Mouse (Mus musculus): Measurements from ENCODE around the gene Eml6.
A peak's percentile ranks its signal among the peaks of the same experiment; 100 is the strongest.
"Not testable (repeated sequence)": the region's sequence is repeated elsewhere in the genome, so short reads cannot be mapped to it uniquely, and the experiment has no call there.

Eml6 gene

DNA sequence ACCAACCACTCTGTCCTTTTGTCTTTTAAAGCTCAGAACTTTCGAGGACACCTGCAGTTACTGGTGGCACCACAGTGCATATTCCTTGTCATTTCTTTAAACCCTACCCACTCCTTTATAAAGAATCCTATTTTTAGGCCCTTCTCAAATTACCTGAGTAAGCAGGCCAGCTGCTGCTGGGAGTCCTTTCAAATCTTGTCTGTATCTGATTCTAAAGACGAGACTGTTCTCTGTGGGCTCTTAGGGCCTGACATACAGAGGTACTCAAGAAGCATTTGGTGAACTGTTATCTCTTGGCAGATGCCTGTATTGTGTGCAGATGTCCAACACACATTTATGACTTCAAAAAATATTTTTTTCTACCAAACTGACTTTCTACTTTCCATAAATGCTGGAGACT, 231.4 kb downstream of the Eml6 start:
- DNase-seq (ENCODE audit: extremely low read depth, low read depth, low spot score): no peak

DNA sequence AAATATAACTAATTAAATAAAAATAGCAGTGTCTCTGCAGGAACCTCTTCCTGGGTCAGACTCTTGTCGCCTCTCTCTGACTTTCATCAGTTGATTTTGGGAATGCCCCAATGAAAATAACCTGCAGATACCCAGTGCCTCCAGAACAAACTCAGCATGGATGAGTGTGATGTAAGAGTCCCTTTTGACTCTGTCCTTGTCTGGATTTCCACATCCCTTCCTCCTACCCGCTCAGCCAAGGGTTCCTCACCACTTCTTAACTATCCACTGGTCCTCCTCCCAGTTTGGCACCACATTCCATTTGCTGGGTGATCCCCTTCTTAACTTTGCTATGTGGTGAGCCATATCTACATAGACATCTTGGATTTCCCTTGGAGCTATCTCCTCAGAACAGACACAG, 235.0 kb downstream of the Eml6 start:
- peak; percentile 68 for DNase-seq (ENCODE audit: extremely low read depth, low read depth, low spot score)

DNA sequence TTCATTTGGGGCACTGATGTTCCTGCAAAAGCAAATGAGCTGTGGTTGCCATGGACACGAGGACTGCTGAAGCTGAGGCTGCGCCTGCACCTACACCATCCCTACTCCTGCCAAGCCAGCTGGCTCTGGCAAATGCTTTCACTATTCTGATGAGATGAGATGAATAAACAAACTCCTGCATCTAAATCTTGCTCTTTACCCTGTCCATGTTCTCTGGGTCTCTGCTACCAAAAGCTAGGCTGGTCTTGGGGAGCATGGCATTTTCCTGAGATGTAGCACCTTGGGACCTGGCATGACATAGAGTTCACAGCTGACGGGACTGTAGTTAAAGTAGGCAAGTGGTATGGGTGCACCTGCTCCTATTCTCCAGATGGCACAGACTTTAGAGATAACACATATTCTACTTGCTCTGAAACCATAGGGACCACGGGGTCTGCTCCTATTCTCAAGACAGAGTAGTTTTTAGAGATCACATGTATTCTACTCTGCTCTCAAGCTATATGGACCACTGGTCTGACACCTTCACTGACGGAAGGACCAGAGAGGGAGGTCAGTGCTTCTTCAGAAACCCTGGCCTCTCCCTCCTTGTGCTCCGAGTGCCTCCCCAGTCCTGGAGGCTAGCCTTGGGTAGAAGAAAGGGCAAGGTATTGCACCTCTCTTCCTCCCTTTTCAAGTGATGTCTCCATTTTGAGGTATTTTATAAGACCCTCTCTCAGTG, 236.8 kb downstream of the Eml6 start:
- no peak for DNase-seq (ENCODE audit: extremely low read depth, low read depth, low spot score)

DNA sequence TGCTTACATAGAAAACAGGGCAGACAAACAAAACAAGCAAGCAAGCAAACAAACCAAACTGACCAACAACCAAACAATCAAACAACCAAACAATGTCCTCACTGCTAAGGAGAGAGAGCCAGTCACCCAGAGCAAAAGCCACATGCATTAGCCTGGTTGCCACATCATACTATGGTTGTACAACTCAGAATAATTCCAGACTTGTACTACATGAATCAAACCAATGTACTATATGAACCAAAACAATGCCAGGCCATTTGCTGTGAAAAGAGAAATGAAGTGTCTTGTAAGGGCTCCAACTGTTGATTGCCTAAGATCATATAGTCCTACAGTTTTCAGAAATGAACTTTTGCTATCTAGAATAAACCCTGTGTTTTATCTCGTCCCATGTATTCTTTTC, 237.3 kb downstream of the Eml6 start:
- no peak for DNase-seq (ENCODE audit: extremely low read depth, low read depth, low spot score)

DNA sequence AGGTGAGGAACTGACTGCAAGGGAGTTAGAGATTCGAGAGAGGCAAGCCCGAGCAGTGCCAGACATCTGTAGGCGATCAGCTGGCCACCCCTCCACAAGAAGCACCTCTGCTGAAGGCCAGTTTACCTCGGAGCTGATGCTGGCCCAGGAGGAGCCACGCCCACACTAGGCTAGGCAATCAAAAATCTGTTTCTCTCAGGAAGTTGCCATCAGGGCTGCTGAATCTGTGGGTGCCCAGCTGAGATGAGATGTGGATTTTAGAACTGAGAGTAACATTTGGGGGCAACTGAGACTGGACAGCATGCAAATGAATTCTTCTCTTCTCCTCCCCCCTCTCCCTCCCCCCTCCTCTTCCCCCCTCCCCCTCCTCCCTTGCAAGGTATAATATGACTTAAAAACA, 238.4 kb downstream of the Eml6 start:
- DNase-seq (ENCODE audit: extremely low read depth, low read depth, low spot score): no peak

DNA sequence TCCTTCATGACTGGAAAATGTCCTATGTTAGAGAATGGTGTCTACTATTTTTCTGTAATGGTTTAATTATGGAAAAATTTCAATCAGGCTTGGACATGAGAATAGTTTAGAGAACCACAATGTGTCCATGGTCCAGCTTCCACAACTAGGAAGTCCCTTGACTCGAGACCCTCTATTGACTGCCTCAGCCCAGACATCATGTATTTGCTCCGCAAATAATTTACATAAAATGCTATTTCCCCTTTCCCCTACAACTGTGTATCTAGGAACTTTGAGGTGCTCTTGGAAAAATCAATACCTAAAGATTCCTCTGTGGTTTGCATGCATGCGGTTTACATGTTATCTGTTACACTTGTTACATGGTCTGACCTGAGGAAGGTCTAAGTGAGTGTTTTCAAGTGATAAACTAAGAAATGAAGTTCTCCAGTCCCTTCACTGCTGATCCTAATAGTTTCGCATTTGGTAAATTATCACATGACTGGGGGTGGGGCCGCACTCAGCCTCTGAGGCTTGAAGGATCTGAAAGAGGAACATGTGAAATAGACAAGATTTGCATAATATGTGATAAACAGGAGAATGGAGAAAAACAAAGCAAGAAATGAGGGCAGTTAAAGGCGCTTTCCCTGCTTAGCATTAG, 239.1 kb downstream of the Eml6 start:
- no peak for DNase-seq (ENCODE audit: extremely low read depth, low read depth, low spot score)

DNA sequence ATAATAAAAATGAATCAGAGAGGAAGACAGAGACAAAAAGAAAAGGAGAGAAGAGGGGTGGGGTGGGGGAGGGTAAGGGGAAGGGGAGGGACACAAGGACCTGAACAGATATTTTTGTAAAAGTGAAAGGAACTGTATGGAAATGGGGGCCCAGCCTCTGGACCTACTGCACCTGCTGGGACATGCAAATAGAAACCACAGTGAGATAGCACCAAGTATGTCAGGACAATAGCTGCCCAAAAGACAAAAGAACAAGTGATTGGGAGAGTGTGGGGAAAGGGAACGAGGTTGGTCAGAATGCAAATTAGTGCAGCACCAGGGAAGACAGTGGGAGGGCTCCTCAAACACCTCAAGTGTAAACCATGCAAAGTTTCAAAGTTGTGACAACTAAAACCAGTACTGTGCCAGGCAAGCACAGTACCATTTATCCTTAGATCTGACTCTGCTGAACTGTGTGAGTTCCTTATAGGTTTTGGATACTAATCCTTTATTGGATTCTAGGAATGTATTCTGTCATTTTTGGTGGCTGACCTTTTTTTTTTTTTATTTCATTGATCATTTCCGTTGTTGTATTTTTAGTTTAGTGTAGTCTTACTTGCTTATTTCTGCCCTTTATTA, 246.3 kb downstream of the Eml6 start:
- DNase-seq (ENCODE audit: extremely low read depth, low read depth, low spot score): no peak

DNA sequence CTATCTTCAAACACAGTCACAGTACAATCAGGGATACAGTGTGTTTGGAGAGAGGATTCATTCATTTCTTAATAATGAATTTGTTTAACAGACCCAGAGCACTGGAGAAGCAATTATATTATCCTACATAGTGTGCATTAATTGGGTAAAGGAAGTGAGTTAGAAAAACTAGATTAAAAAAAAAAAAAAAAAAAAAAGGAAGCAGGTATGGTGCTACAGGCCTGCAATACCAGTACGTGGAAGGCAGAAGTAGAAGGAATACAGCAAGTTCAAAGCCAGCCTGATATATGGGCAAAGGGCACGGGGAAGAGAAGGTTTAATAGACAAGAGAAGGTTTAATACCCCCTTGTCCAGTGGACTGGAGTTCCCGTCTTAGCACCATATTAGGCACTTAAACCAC, 246.9 kb downstream of the Eml6 start:
- DNase-seq (ENCODE audit: extremely low read depth, low read depth, low spot score): no peak

DNA sequence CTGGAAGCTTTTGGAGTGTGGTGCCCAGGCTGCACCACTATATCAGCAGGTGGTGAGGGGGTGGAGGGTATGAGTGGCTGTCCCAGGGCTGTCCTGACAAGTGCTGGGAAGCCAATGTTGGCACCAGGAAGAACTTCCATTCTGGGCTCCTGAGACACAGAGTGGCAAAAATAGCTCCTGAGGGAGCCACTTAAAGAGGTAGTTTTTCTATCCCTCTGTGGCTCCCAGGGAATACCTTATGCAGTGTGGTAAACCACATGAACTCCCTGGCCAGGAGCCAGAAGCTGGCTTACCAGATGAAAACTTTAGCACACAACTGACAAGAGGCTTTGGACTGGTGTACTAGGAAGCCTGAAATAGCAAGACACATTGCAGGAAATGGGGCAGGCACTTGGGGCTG, 247.9 kb downstream of the Eml6 start:
- peak; percentile 16 for DNase-seq (ENCODE audit: extremely low read depth, low read depth, low spot score)

DNA sequence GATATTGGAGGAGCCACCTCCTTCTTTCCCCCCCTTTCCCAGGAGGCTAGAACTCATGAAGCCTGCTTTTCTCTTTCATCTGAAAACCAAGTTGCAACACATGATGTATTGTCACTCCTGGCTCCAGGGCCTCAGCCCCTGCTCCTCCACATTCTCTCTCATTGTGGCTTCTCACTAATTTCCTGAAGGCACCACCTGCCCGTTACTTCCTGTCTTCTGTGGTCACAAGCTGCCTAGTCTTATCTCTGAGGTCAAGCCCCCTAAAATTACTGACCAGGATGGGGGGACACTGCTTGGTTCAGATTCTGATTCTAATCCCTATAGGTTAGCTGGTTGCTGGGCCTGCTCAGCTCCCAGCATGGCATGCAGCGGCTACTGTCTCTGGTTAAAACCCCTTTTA, 251.1 kb downstream of the Eml6 start:
- no peak for DNase-seq (ENCODE audit: extremely low read depth, low read depth, low spot score)

DNA sequence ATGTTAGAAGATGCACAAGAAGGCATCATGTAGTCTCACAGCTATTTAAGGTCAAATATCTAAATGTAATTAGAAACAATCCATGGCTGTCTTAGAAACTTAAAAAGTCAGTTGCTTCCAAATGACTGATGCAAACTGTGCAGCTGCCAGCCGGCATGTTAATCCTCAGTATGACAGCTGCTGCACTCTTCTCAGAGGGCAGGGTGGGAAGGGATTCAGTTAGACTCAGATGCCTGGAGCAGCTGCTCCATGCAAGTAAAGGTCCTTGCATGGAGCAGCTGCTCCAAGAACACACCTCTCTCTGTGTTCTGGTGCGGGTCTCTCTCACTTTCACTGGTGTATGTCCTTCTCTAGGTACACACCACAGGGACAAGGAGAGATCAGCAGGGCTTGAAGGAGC, 251.5 kb downstream of the Eml6 start:
- DNase-seq (ENCODE audit: extremely low read depth, low read depth, low spot score): no peak

DNA sequence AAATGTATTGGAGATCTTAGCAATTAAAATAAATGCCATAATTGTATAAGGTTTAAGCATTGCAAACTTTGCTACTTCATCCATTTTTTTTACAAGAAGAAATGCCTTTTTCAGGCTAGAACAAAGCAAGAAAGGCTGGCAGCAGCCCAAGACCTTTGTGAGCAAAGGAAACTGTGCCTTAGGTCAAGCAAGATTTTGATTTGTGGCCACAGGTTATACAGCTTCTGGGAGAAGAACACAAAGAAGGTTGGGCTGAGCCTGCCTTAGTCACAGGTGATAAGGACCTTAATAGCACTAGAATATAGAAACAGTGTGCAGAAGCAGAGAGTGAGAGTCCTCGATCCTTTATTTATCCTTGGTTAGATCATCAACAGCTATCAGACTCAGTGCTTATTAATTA, 253.6 kb downstream of the Eml6 start:
- no peak for DNase-seq (ENCODE audit: extremely low read depth, low read depth, low spot score)

DNA sequence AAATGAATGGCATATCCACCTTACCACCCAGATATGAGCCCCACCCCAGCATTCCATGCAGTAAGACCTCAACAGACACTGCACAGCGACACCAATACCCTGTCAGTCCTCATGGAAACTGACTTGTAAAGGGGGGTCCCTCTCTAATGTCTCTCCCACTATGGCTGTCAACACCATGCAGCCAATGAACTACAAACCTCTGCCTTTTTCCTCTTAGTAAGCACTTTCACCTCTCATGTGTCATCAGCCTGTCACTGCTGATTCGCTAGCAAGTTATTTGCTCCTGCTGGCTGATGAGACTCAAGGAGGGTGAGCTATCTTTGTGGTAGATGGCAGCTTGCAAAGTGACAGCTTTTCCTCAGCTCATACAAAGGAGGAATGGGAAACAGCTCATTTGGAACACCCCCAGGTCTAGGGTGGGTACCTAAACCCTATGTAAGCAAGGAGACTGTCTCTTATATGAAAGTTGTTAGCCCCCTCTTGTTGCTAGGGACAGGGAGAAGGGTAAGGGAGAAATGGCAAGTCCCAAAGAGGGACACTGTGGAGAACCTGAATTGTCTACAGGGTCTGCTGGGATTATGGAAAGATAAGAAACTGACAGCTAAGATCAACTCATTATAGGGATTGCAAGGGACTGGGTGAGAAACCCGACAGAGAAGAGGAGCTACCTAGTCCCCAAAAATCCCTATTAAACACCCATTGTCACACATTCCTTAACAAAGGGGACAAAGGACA, 255.0 kb downstream of the Eml6 start:
- no peak for DNase-seq (ENCODE audit: extremely low read depth, low read depth, low spot score)

DNA sequence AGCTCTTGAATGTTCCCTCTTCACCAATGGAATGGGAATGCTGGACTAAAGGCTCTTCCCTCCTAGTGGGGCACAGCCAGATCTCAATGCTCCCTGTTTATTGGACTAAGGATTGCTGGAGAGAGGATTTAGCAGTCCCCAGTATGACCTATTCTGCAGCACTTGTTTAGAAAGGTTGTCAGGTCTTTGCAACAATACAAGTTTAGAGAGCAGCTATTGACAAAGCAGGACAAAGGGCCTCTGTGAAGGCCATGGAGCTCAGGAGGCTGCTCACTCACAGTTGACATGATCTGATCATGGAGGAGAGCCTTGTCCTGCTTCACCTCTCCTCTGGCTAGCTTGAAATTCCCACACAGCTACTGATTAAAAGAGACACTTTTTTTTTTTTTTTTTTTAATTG, 257.3 kb downstream of the Eml6 start:
- DNase-seq (ENCODE audit: extremely low read depth, low read depth, low spot score): no peak

DNA sequence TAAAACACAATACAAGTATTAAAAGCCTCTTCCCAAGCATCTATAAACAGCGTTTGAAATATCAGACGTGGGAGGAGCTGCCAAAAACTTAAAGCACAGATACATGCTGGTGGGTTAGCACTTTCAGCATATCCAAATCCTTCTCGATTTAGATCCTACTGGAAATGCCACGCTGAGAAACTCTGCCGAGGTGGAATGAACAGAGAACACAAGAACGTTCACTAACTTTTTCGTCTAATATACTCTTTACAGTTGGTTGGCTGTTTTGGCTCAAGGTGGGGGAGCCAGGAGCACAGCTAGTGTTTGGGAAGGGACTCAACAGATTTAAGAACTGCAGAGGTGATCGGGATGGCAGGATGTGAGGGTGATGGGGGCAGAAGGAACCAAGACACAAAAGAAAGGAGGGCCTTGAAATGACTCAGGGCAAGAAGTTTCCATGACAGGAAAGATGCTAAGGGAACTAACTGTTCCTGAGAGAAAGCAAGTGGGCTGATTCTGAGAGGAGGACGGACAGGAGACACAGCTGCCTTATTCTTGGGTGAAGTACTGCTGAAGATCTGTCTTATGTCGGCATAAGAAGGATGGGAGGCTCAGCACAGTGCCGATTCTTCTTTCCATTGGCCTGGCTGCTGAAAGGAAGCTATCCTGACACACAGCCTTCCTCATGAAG, 259.4 kb downstream of the Eml6 start:
- no peak for DNase-seq (ENCODE audit: extremely low read depth, low read depth, low spot score)

DNA sequence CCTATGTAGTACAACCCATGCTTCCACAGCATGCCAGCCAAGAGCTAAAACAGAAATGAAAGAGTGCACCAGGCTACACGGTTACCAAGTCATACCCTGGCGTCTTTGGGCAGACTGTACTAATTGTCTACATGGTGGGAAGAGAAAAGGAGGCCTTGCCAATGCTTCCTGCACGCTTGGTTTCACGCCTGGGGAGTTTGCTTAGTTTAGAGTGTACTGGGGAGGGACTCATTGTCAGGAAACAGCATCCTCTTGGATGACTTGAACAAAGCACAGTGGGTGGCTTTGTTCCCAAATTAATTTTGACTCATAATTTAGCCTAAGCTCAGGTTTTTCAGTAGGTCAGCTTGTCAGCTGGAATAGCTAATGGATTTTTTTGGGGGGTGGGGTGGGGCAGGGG, 260.8 kb downstream of the Eml6 start:
- no peak for DNase-seq (ENCODE audit: extremely low read depth, low read depth, low spot score)

DNA sequence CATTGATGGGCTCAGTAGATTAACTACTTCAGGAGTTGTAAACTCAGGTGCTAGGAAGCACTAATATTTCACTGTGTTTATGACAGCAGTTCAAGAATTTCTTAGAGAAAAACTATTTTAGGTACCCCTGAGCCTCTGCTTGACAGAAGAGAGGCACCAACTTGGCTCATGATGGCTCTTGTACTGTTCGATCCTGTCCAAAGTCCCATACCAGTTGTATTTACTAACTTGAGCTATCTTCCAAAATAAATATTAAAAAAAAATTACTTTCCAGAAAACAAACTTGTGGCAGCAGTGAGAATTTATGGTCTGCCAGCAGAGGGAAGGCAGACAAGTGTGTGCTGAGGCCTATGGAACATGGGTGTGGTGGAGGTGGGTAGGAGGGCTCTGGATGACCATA, 263.1 kb downstream of the Eml6 start:
- DNase-seq (ENCODE audit: extremely low read depth, low read depth, low spot score): no peak

DNA sequence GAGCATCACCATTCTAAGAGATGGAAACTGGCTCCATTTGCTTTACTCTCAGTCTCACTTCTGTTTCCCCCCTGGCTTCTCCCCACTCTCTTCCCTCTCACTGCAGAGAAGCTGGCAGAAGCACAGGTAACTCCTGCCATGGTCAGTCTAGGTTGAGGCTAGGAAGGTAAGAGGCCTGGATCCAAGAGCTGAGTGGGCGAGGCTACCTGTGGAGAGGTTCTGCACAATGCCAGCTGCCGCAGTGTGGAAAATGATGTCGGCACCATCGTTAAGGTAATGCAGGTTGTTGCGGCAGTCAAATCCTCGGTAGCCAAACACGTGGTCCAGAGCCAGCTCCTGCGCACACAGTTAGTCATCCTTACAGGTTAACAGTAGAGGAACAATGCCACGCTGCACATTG, 264.4 kb downstream of the Eml6 start:
- no peak for DNase-seq (ENCODE audit: extremely low read depth, low read depth, low spot score)

DNA sequence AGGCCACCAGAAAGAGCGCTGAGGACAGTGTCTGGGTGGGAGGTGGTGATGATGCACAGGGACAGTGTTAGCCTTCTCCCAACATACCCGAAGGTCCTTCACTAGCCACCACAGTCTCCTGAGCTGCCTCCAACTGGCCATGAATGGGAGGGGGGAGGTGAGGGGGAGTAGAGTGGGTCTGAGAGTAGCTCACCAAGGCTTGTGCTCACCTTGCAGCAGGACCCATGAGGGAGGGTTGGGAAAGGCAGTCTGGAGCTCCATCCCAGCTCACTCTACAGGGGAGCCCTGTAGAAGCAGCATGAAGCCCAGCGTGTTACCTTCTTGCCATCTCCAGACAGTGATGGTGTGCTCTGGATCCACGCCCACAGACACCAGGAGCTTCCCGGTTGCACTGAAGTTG, 267.2 kb downstream of the Eml6 start:
- DNase-seq (ENCODE audit: extremely low read depth, low read depth, low spot score): no peak

DNA sequence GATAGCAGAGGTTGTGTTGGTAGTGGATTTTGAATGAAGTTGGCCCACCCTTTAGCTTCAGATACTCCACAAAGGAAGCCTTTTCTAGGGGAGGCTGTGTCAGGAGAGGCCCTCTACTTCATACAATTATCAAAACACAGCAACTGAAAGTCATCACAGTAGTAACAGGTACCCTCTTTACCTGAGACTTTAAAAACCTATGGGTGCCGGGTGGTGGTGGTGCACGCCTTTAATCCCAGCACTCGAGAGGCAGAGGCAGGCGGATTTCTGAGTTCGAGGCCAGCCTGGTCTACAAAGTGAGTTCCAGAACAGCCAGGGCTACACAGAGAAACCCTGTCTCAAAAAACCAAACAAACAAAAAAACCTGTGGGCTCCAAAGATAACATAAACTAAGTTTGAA, 269.8 kb downstream of the Eml6 start:
- not testable (repeated sequence) for DNase-seq (ENCODE audit: extremely low read depth, low read depth, low spot score)

All from fat pad, adult 2 months (tissue).